Mouse (Mus musculus): ENCODE results near the gene Coro1b. TPM values are rescaled to one million over a fixed set of nuclear protein-coding genes. Genes with fewer than 3 reads are reported as not detected.

Gene Coro1b
- total and polyA plus RNA-seq, 3 experiments, result 43.9 to 95.0 (median 45.1) TPM

DNA sequence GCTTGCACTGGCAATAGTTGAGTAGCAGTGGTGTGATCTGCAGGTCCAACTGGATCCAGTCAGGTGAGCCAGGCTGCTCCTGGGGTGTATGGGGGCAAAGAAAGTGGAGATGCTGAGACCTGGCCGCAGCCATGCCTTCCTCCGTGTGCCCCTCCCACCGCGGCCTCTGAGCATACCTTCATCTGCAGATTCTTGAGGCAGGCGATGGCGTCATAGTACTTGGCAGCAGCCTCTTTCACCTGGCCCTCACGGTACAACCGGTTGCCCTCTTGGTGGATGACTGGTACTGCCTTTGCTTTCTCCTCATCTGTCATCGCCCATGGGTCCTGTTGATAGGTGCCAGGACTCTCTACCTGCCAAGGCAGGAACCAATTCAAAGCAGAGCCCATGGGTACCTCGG is 33.3 kb upstream of the Coro1b start:
- Histone ChIP-seq H3K79me2 (replicated peaks; ENCODE audit: control insufficient read depth, insufficient read depth, low read length) (no peaks in the 10 kb centered on the region), H3K4me3 (no peak overlapping the region), H3K27ac (no peak overlapping the region), H3K27me3 (ENCODE audit: control insufficient read depth, insufficient read depth, low read length) (no peaks in the 10 kb centered on the region), H3K36me3 (ENCODE audit: control insufficient read depth, insufficient read depth, low read length) (no peaks in the 10 kb centered on the region), H3K9ac (ENCODE audit: low read depth, low read length) (no peak overlapping the region), H3K4me1 (ENCODE audit: control insufficient read depth, insufficient read depth, low read length) (peaks cover 10% of the 10 kb centered on the region)
- TF ChIP-seq CTCF (IDR thresholded peaks at IDR 0.05), result no peak
- DNase-seq, result no peak
- intact Hi-C loops (cut with DNase I), result no loop called here
- WGBS, result 89% methylated on average over 10 of the region's 10 CpGs

DNA sequence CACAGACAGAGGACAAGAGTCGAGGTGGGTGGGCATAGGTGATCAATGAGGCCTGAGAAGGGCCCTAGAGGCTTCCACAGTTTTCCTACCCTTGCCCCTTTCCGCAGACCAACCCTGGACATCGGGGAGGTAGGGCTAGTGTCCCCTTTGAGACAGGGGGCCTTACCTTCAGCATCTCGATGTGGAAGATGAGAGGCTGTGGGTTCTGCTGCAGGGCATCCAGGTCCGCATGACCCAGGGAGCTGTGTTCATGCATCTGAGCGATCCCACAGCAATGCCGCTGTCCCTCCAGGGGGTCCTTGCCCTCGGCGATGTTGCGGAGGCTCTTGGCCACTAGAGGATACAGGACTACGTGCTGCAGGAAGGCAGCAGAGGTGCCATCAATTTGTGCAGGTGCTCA is 32.6 kb upstream of the Coro1b start:
- Histone ChIP-seq H3K4me1 (ENCODE audit: control insufficient read depth, insufficient read depth, low read length) (peaks cover 14% of the 10 kb centered on the region), H3K9ac (ENCODE audit: low read depth, low read length) (no peak overlapping the region), H3K36me3 (ENCODE audit: control insufficient read depth, insufficient read depth, low read length) (peaks cover 2% of the 10 kb centered on the region; the same call in 1 of the 2 replicates), H3K79me2 (replicated peaks; ENCODE audit: control insufficient read depth, insufficient read depth, low read length) (no peaks in the 10 kb centered on the region), H3K27me3 (ENCODE audit: control insufficient read depth, insufficient read depth, low read length) (no peaks in the 10 kb centered on the region), H3K4me3 (no peak overlapping the region), H3K27ac (no peak overlapping the region)
- intact Hi-C loops (cut with DNase I), result no loop called here
- TF ChIP-seq EP300 (IDR thresholded peaks at IDR 0.05; ENCODE audit: insufficient read depth, low read depth, low read length), result no peak
- TF ChIP-seq CTCF (IDR thresholded peaks at IDR 0.05), result no peak
- TF ChIP-seq POLR2A (IDR thresholded peaks at IDR 0.05; ENCODE audit: insufficient read depth, low read depth, low read length), result no peak
- WGBS, result 84% methylated on average over 11 of the region's 11 CpGs
- no peak for DNase-seq

DNA sequence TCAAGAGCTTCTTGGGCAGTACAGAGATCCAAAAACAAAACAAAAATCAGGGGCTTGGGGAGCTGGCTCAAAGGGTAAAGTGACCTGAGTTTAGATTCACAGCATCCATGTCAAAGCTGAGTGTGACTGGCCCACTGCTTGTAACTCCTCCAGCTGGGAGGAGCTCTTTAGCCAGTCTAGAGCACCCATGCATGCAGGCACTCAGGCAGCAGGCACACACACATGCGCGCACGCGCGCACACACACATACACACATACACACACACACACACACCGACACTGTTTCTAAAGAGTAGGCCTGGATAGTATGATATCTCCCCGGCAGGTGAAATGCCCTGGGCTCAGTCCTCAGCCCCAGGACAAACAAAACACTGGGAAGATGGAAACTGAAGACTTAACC is 31.4 kb upstream of the Coro1b start:
- intact Hi-C loops (cut with DNase I), result no loop called here
- H3K79me2 ChIP-seq (replicated peaks; ENCODE audit: control insufficient read depth, insufficient read depth, low read length), result no peaks in the 10 kb centered on the region
- TF ChIP-seq CTCF (IDR thresholded peaks at IDR 0.05) (no peak), EP300 (IDR thresholded peaks at IDR 0.05; ENCODE audit: insufficient read depth, low read depth, low read length) (no peak), POLR2A (IDR thresholded peaks at IDR 0.05; ENCODE audit: insufficient read depth, low read depth, low read length) (no peak)
- no peak overlapping the region for H3K9ac ChIP-seq (ENCODE audit: low read depth, low read length)
- 95% methylated on average over 7 of the region's 7 CpGs for WGBS
- peaks cover 16% of the 10 kb centered on the region for H3K4me1 ChIP-seq (ENCODE audit: control insufficient read depth, insufficient read depth, low read length)
- H3K4me3 ChIP-seq, result no peak overlapping the region
- no peak for DNase-seq
- peaks cover 2% of the 10 kb centered on the region; the same call in 1 of the 2 replicates for H3K36me3 ChIP-seq (ENCODE audit: control insufficient read depth, insufficient read depth, low read length)
- H3K27me3 ChIP-seq (ENCODE audit: control insufficient read depth, insufficient read depth, low read length), result no peaks in the 10 kb centered on the region
- no peak overlapping the region for H3K27ac ChIP-seq

DNA sequence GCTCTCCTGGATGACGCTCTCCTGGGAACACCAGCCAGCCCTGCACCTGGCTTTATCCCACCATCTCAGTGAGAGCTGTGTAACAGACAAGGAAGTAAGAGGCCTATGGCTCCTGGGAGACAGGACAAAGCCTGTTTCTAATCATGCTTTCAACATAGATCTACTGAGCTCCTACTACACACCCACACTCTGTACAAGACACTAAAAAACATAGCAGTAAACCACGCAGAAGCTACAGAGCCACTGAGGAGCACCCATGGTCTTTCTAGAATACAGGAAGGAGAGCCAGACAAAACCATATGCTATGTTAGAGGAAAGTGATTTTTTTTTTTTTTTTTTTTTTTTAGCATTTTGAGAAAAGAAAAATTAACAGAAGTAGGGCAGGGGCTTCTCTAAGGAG is 30.1 kb upstream of the Coro1b start:
- Histone ChIP-seq H3K4me3 (no peak overlapping the region), H3K36me3 (ENCODE audit: control insufficient read depth, insufficient read depth, low read length) (peaks cover 2% of the 10 kb centered on the region; the same call in 1 of the 2 replicates), H3K27me3 (ENCODE audit: control insufficient read depth, insufficient read depth, low read length) (no peaks in the 10 kb centered on the region), H3K4me1 (ENCODE audit: control insufficient read depth, insufficient read depth, low read length) (peaks cover 9% of the 10 kb centered on the region), H3K27ac (no peak overlapping the region), H3K79me2 (replicated peaks; ENCODE audit: control insufficient read depth, insufficient read depth, low read length) (no peaks in the 10 kb centered on the region), H3K9ac (ENCODE audit: low read depth, low read length) (no peak overlapping the region)
- intact Hi-C loops (cut with DNase I), result no loop called here
- TF ChIP-seq POLR2A (IDR thresholded peaks at IDR 0.05; ENCODE audit: insufficient read depth, low read depth, low read length) (no peak), EP300 (IDR thresholded peaks at IDR 0.05; ENCODE audit: insufficient read depth, low read depth, low read length) (no peak), CTCF (IDR thresholded peaks at IDR 0.05) (no peak)
- no peak for DNase-seq
- 96% methylated on average over 2 of the region's 2 CpGs for WGBS

DNA sequence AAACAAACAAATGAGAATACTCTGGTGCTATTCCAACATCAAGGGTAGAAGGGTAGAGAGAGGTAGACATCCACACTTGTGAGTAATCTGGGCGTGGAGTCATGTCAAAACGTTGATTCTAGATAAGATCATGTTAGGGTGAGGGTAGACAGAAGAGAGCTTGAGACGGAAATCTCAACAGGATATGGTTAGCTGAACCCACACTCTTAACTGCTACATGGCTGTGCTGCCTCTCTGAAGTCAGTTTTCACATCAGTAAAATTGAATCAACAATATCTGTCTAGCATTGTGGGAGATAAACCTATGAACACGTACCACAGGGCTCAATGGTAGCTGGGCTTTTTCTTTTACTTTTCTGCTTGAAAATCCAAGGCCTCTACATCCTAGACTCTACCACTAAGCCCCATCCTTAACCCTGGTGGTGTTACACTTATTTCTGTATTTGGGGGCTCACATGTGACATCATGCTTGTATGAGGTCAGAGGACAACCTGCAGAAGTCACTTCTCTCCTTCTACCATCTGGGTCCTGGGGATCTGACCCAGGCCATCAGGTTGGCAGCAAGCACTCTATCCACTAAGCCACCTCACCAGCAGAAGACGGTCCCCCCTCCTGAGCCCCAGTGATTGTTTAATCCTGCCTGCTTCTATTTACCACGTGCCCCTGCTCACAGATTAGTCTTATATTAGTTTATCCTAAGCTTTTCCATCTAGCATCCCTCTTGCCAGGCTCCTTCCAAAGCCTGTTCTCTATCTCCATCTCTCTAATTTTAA is 28.5 kb upstream of the Coro1b start:
- Histone ChIP-seq H3K9ac (ENCODE audit: low read depth, low read length) (no peak overlapping the region), H3K36me3 (ENCODE audit: control insufficient read depth, insufficient read depth, low read length) (peaks cover 2% of the 10 kb centered on the region; the same call in 1 of the 2 replicates), H3K27ac (no peak overlapping the region), H3K4me3 (no peak overlapping the region), H3K27me3 (ENCODE audit: control insufficient read depth, insufficient read depth, low read length) (no peaks in the 10 kb centered on the region), H3K79me2 (replicated peaks; ENCODE audit: control insufficient read depth, insufficient read depth, low read length) (no peaks in the 10 kb centered on the region), H3K4me1 (ENCODE audit: control insufficient read depth, insufficient read depth, low read length) (peaks cover 5% of the 10 kb centered on the region)
- WGBS, result 77% methylated on average over 6 of the region's 6 CpGs
- DNase-seq, result no peak
- TF ChIP-seq EP300 (IDR thresholded peaks at IDR 0.05; ENCODE audit: insufficient read depth, low read depth, low read length) (no peak), POLR2A (IDR thresholded peaks at IDR 0.05; ENCODE audit: insufficient read depth, low read depth, low read length) (no peak), CTCF (IDR thresholded peaks at IDR 0.05) (no peak)
- intact Hi-C loops (cut with DNase I), result no loop called here

DNA sequence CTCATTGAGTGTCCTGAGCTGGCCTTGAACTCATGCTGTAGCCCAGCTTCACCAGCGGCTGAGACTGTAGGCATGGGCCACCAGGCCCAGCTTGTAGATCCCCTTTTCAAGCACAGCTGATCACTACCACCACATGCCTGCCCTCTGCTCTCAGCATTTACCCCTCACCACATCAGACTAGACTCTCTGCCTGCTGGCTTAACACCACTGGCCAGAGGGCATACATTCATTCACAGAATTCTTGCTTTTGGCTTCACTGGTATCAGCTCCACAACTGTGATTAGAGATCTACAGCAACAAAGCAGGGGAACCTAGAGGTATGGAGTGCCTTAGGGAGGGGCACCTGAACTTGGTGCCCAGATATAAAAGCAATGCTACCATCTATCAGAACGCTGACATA is 27.9 kb upstream of the Coro1b start:
- H3K27ac ChIP-seq, result no peak overlapping the region
- H3K79me2 ChIP-seq (replicated peaks; ENCODE audit: control insufficient read depth, insufficient read depth, low read length), result no peaks in the 10 kb centered on the region
- 97% methylated on average over 2 of the region's 2 CpGs for WGBS
- no peaks in the 10 kb centered on the region for H3K27me3 ChIP-seq (ENCODE audit: control insufficient read depth, insufficient read depth, low read length)
- TF ChIP-seq POLR2A (IDR thresholded peaks at IDR 0.05; ENCODE audit: insufficient read depth, low read depth, low read length) (no peak), CTCF (IDR thresholded peaks at IDR 0.05) (no peak), EP300 (IDR thresholded peaks at IDR 0.05; ENCODE audit: insufficient read depth, low read depth, low read length) (no peak)
- no peak for DNase-seq
- H3K9ac ChIP-seq (ENCODE audit: low read depth, low read length), result no peak overlapping the region
- H3K4me3 ChIP-seq, result no peak overlapping the region
- H3K4me1 ChIP-seq (ENCODE audit: control insufficient read depth, insufficient read depth, low read length), result peaks cover 8% of the 10 kb centered on the region
- peaks cover 2% of the 10 kb centered on the region; the same call in 1 of the 2 replicates for H3K36me3 ChIP-seq (ENCODE audit: control insufficient read depth, insufficient read depth, low read length)
- intact Hi-C loops (cut with DNase I), result no loop called here

All from heart, adult 2 months (tissue).